Mouse (Mus musculus): ENCODE measurements at regions not wholly inside any gene's neighbourhood (a gene's known extent, or its start where the extent isn't known, plus 50 kb on each side); places are given as distances from the start of the nearest gene placed in this dataset.
A peak's percentile ranks its signal among the peaks of the same experiment; 100 is the strongest.
"Not testable (repeated sequence)": the region's sequence is repeated elsewhere in the genome, so short reads cannot be mapped to it uniquely, and the experiment has no call there.

- DNase-seq (ENCODE audit: low spot score): no peak
Observed at GRCm38 (mm10) chr12:64788761-64789160, 128.9 kb upstream of the Gm527 start.

- DNase-seq (ENCODE audit: low spot score): not testable (repeated sequence)
Observed at GRCm38 (mm10) chr12:64808492-64808891, 109.2 kb upstream of the Gm527 start.

GRCm38 (mm10) chr12:64810081-64810480, 107.6 kb upstream of the Gm527 start:
- DNase-seq (ENCODE audit: low spot score): no peak

GRCm38 (mm10) chr12:64815871-64816270, 101.8 kb upstream of the Gm527 start:
- DNase-seq (ENCODE audit: low spot score): no peak

GRCm38 (mm10) chr12:64817056-64817810, 100.5 kb upstream of the Gm527 start:
- DNase-seq (ENCODE audit: low spot score): peak; percentile 38

- DNase-seq (ENCODE audit: low spot score): no peak
Observed at GRCm38 (mm10) chr12:64820722-64821121, 97.0 kb upstream of the Gm527 start.

- DNase-seq (ENCODE audit: low spot score): no peak
Observed at GRCm38 (mm10) chr12:64829662-64830249, 88.0 kb upstream of the Gm527 start.

- no peak for DNase-seq (ENCODE audit: low spot score)
Observed at GRCm38 (mm10) chr12:64832313-64833151, 85.2 kb upstream of the Gm527 start.

- no peak for DNase-seq (ENCODE audit: low spot score)
Observed at GRCm38 (mm10) chr12:64857709-64858108, 60.0 kb upstream of the Gm527 start.

Measured in ovary, postnatal 36 days (tissue).